Mouse (Mus musculus): Measurements from ENCODE around the gene Smc3. TPM values are rescaled to one million over a fixed set of nuclear protein-coding genes. Genes with fewer than 3 reads are reported as not detected.
"Not testable (repeated sequence)": the region's sequence is repeated elsewhere in the genome, so short reads cannot be mapped to it uniquely, and the experiment has no call there.

Smc3 gene
- total RNA-seq, 2 experiments from 2014 or later: 13.1 to 14.2 TPM

DNA sequence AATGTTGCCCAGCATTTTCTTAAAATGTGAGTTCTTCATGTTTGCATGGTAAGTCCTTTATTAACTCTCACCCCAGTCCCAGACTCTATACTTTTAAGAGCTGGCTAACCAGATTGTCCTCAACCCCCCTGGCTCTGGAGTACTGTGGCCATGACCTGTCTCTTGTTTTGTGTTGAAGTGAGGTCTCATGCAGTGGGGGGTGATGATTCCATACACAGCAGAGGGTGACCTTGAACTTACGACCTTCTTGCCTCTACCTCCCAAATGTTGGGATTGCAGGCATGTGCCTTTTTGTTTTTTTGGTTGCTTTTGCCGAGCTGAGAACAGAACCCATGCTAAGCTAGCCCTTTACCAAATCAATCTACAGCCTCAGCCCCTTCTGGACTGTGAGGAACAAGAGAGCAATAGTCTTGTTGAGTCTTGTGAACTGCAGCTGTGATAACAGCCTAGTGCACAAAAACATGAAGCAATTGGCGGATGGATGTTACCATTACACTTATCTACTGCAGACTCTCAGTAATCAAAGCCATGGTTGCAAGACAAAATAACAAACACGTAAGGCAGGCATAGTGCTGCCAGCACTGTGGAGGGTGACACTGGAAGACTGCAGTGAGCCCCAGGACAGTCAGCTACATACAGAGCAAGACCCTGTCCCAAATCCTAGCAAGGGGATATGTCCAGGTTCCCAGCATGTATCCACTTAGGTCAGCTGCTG lies 24.7 kb upstream of the Smc3 start:
- intact Hi-C loops (cut with DNase I): loop anchor here (5.0 kb wide), 1 partner anchor 43 kb away; no protein-coding TSS in a partner anchor
- no peak for DNase-seq

DNA sequence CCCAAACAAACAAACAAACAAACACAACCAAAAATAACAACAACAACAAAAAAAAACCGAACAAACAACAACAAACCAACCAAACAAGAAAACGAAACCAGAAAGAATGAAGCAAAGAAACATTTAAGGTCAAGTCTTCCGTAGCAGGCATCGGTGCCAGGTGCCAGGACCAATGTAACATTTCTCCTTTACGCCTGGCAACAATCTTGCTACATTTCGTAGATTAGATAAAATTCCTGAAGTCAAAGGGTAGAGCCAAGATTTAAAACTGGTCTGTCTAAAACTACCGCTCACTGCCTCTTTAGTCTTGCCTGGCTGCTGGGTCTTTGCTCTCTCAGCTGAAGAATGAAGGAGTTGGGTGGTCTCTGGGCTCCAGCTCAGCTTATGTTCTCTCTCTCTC lies 24.1 kb upstream of the Smc3 start:
- intact Hi-C loops (cut with DNase I): loop anchor here (5.0 kb wide), 1 partner anchor 44 kb away; no protein-coding TSS in a partner anchor
- no peak for DNase-seq

DNA sequence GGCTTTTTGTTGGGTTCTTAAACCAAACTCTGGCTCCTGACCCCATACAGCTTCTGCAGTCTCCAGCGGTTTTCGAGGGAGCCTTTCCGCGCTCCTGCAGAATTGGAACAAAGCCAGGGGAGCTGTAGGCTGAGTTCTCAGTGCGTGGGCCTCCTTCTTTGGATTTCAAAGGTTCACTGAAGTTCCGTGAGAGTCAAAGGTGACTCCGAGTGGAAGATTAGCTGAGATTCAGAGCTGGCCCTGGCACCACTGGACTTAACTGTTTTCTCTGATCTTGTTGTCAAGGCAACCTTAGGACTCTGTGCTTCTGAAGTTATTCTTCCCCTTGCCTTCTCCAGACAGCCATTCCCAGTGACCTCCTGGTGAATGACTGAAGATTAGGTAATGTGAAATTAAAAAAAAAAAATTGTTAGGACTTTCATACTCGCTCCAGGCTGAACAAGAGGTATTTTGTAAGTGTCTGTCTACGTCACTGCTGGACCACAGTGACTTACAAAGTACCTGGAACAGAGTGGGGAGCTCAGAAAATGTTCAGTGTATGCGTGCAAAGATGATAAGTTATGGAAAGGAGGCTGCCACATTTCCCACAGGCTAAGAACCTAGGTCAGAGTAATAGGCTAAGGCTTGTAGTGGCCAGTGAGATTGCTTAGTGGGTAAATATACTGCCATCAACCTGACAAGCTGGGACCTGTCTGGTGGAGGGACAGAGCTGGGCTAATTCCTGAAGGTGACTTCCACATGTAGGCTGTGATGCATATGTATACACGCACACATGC lies 23.0 kb upstream of the Smc3 start:
- DNase-seq: no peak
- intact Hi-C loops (cut with DNase I): loop anchor here (1.0 to 5.0 kb wide), 2 partner anchors 45 to 181 kb away; no protein-coding TSS in a partner anchor

DNA sequence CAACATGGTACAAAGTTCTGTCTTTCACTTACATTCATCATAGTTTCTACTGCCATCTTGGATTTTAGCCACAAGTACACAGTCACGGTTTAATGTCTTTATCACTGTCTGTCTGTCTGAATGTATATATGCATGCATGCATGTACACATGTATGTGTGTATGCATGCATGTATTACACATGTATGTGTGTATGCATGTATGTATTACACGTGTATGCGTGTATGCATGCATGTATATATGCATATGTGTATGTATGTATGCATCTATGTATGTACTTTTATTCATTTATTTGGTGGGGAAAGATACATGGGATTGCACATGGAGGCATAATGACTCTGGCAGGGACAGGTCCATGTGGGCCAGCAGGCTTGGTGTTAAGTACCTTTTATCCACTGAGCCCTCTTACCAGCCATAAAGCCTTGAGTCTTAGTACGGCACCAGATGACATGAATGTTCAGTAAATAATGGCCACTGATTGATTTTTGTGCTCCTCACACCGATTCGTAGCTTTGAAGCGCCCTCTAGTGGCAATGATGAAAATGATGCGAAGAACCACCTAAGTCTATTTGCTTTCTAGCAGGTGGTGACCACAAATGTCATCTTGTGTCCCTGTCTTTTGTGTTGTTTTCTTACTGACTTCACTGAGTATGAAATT lies 21.5 kb upstream of the Smc3 start:
- peak in 1 of 2 experiments; percentile 23 for DNase-seq
- intact Hi-C loops (cut with DNase I): loop anchor here (2.0 to 5.0 kb wide), 2 partner anchors 46 to 160 kb away; no protein-coding TSS in a partner anchor

DNA sequence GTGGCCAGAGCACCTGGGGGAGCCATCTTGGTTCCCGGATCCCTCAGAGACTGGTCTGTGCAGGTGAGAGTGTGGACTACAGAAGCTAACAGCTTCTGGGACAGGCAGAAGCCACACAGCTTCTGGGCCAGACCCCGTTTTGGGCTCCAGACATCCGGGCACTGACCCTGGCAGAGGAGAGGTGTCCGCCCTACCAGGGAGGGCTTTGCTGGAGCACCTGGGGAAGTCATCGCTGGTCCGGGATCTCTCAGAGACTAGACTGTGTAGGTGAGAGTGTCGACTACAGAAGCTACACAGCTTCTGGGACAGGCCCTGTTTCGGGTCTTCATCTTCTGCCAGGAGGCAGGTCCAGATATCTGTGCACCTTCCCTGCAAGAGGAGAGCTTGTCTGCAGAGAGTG lies 19.9 kb upstream of the Smc3 start:
- not testable (repeated sequence) for DNase-seq
- intact Hi-C loops (cut with DNase I): loop anchor here (1.0 kb wide), 1 partner anchor 185 kb away; no protein-coding TSS in a partner anchor

DNA sequence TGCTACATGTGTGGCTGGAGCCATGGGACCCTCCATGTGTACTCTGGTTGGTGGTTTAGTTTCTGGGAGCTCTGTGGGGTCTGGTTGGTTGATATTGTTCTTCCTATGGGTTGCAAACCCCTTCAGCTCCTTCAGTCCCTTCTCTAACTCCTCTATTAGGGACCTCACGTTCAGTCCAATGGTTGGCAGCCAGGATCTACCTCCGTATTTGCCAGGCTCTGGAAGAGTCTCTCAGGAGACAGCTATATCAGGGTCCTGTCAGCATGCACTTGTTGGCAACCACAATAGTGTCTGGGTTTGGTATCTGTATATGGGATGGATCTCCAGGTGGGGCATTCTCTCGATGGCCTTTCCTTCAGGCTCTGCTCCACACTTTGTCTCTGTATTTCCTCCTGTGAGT lies 12.5 kb upstream of the Smc3 start:
- intact Hi-C loops (cut with DNase I); DNase-seq: not testable (repeated sequence)

DNA sequence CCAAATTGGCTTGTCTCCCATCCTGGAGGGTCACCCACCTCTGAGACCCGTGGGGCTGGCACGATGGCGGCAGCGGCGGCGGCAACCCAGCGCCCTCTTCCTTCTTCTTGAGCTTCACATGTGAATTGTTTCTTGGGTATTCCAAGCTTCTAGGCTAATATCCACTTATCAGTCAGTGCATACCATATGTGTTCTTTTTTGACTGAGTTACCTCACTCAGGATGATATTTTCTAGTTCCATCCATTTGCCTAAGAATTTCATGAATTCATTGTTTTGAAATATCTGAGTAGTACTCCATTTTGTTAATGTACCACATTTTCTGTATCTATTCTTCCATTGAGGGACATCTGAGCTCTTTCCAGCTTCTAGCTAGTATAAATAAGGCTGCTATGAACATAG lies 11.2 kb upstream of the Smc3 start, which contains the start of gene Nutf2-ps1:
Gene Nutf2-ps1, minus strand, starts transcription at position 101 of the 400 bp plus-strand sequence.
- intact Hi-C loops (cut with DNase I); DNase-seq: not testable (repeated sequence)

DNA sequence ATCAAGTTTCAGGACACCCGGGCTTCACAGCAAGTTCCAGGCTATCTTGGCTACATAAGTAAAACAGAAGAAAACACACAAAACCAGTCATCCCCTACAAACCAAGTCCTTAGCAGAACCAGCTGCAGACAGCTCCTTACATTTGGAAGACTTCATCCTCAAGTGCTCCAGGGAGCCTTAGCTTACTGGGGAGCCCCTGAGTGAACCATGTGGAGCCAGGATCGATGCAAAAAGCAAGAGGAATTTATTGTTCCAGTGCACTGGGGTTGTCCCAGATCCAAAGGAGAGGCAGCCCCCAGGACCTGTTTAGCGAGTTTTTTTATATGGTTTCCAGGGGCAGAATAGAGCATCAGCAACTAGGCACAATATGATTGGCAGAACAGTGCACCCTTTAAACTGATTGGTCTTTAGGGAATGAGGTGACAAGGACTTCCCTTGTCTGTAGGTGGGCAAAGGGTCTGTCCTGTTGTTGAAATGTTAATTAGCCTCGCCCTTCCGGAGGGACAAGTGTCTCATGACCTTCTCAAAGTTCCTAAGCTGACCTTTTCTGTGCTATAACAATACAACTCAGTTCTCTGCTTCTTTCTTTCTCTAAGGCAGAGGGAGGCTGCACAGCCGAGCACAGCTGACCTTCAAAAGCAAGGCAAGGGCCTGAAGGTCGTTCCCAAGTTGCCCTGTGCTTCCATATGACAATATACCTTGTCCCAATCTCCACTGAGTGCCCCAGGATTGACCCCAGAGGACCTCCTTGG lies 3.3 kb upstream of the Smc3 start:
- no peak for DNase-seq
- intact Hi-C loops (cut with DNase I): loop anchor here (10.0 kb wide), 1 partner anchor 322 kb away; no protein-coding TSS in a partner anchor

DNA sequence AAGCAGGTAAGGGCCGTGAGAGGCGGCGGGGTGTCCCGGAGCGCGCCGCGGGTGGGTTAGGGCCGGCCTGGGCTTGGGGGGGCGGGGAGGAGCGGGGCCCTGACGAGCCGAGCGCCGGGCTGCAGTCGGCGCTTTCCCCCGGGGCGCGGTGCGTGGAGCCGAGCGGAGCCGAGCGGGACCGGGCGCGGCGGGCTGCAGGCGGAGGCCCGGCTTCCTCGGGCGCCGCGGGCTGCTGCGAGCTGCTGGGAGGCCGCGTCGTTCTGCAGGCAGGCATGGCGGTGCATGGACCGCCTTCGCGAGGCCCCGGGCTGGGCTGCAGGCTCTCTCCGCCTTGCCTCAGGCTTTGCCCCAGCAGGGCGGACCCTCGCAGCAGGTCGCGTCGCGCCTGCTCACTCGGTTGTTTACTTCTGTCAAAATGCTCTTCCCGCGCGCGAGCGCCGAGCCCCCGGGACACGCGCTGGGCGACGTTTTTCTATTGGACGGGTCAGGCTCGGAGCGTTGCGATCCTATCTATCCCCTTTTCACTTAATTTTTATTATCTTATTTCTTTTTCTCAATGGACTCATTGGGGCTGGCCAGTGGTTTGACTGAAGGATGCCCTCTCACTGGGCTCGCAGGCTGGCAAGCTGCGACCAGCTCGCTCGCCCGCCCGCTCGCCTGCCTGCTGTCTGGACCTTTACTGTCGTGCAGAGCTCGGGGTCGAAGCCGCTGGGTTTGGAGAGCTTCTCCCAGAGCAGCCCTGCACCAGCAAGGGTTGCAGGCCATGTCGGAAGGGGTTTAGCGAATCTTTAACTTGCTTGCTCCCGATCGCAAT lies 558 bp downstream of the Smc3 start:
- peak in 1 of 2 experiments; percentile 32 for DNase-seq

DNA sequence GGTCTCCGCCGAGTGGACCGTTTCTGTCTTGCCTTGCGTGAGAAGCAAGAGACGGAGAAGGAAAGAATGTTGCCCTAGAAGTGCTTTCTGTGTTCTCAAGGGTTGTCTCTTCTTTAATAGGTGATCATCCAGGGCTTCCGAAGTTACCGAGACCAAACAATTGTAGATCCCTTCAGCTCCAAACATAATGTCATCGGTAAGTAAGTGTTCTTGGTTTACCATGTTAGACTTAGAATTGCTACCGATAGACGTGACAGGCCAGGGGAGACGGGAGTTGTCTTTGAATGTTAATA lies 1.1 kb downstream of the Smc3 start:
- no peak for DNase-seq
- intact Hi-C loops (cut with DNase I): no loop called here

More for the DNA sequence above, 558 bp downstream of the Smc3 start:
- intact Hi-C loops (cut with DNase I): no loop called here

DNA sequence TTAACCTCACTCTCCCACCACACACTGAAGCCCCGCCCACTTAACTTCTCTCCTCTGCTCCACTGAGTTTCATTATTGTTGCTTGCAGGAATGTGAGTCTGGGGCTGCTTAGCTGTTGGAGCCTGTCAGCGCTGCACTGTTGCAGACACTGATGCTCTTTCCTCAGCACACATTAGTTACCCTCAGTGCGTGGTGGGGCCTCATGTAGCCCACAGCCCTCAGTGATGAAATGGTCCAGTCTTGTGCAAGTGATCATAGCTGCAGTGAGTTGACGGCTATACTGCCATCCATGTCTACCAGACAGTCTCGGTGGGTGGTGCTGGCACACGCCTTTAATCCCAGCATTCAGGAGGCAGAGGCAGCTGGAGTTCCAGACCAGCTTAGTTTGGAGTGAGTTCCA lies 8.7 kb downstream of the Smc3 start:
- DNase-seq: no peak
- intact Hi-C loops (cut with DNase I): no loop called here

DNA sequence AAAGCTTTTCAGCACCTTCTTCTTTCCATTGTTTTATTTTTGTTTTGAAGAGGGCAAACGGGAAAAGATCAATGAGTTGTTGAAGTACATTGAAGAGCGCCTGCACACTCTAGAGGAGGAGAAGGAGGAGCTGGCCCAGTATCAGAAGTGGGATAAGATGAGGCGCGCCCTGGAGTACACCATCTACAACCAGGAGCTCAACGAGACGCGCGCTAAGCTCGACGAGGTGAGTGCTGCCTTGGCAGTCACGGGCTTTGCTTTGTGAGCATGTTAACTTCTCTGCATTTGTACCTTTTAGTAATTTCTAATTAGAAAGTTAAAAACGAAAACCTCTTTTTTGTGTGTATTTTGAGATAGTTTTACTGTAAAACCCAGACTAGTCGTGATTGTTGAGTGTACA lies 21.5 kb downstream of the Smc3 start:
- intact Hi-C loops (cut with DNase I): no loop called here
- no peak for DNase-seq

DNA sequence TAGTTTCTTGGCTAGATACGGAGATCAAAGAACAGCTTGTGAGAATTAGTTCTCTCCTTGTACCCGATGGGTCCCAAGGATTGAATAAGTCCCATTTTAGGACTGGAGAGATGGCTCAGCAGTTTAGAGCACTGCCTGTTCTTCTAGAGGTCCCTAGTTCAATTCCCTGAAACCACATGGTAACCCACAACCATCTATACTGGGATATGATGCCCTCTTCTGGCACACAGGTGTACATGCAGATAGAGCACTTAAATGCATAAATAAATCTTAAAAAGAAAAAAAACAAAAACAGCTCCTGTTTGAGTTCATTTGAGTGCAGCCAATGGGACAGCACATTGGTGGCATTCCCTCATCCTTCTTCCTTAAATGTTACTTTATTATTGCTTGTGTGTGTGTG lies 37.8 kb downstream of the Smc3 start:
- intact Hi-C loops (cut with DNase I): loop anchor here (10.0 kb wide), 1 partner anchor 287 kb away; no protein-coding TSS in a partner anchor
- DNase-seq: no peak

DNA sequence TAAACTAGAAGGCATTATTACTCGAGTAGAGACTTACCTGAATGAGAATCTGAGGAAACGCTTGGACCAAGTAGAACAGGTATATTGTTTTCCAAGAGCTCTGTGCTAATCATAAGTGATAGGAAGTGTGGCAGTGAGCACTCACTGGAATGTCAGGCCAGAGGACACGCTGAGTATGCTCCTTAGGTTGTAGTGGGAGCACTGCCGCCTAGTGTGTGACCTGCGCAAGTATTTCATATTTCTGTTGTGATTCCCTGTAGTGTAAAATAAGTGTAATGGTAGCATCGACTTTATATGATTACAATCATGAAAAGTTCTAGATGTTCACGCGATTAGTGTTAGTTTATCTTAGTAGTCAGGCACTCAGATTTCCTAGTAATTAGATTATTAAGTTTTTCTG lies 38.5 kb downstream of the Smc3 start:
- intact Hi-C loops (cut with DNase I): loop anchor here (10.0 kb wide), 1 partner anchor 286 kb away; no protein-coding TSS in a partner anchor
- DNase-seq: no peak

DNA sequence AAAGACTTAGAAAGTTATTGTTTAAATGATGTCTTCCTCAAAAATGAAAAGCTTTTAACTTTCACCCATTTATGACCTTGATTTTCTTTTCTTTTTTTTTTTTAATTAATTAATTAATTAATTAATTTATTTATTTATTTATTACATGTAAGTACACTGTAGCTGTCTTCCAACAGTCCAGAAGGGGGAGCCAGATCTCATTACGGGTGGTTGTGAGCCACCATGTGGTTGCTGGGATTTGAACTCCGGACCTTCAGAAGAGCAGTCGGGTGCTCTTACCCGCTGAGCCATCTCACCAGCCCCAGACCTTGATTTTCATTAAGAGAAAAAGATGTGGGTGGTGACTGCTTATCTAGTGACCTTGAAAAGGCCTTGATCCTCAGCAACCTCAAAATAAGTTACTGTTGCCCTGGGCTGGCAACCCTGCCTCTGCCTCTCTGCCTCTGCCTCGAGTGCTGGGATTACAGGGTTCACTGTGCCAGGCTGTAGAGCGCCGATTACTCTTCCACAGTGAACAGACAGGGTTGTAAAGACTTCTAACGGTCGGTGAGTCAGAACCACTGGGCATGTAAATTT lies 43.9 kb downstream of the Smc3 start:
- no peak for DNase-seq
- intact Hi-C loops (cut with DNase I): loop anchor here (10.0 kb wide), 1 partner anchor 261 kb away; no protein-coding TSS in a partner anchor

DNA sequence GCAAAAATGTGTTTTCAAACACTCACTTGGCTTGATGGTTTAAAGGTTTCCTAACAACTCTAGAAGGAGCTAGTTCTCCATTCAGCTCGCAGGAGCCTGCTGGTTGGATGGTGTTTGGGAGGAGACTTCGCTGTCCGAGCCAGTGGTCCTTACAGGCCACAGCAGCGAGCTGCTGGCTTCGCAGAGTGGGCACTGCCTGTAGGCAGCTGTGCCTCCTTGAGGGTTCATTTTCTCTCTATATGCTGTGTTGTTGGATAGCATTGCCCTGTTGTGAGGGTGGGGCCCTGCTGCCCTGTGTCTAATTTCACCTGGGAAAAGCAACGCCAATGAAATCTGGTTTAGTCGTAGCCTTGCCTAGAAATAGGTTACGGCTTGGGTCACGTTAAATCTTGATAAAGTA lies 47.1 kb downstream of the Smc3 start:
- DNase-seq: no peak
- intact Hi-C loops (cut with DNase I): loop anchor here (5.0 to 10.0 kb wide), 2 partner anchors 80 to 258 kb away; no protein-coding TSS in a partner anchor

DNA sequence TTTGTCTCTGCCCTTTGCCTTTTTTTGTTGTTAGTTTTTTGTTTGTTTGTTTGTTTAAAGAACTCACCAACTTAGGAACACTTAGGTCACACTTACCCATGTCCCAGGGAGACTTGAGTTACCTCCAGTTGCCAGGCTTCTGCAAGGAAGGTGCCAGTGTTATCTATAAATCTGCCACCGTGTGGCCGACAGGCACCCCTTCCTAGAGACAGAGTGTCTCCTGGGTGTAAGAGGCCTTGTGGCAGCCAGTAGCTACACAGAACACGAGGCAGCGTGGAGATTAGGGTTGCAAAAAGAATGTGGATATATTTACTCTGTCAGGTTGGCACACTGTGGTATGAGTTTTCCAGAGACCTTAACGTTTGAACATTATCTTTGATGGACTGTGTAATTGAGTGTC lies 47.9 kb downstream of the Smc3 start:
- DNase-seq: no peak
- intact Hi-C loops (cut with DNase I): loop anchor here (5.0 to 10.0 kb wide), 2 partner anchors 79 to 257 kb away; no protein-coding TSS in a partner anchor

DNA sequence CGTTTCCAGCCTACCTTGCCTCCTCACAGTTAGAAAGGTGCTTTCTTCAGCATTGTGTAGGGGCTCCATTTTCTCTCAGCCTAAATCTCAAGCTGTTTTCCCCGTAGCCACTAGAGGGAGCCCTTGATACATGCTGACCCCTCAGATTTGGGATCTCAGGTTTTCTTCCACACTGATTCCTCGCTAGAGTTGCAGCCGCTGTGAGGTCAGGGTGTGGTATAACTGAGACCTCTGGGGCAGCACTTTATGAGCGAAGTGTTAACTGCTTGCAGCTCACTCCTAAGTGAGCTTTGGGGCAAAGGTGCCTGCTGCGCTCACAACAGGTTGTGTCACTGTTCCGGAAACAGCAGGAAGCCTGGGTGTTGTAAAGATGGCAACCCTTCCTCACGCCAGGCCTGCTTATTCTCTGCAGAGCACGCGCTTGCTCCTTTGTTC lies 48.6 kb downstream of the Smc3 start:
- peak; percentile 32 to 58 for DNase-seq
- intact Hi-C loops (cut with DNase I): loop anchor here (5.0 to 10.0 kb wide), 2 partner anchors 78 to 256 kb away; no protein-coding TSS in a partner anchor

DNA sequence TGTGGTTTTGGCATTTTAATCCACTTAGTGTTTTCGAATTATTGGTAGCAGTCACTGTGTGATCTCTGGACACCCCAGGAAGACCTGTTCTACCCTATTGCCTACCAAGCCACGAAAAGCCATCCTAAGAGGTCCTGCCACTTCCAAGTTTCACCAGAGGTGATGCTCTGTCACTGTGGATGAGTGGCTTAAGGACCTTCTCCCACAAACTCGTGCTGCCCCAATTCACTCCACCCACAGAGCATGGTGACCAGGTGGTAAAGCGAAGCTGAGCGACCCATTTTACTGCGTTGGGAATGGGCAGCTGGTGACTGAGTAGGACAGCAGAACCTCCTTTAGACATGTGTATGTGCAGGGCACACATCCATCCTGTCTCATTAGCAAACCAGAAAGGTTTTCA lies 49.2 kb downstream of the Smc3 start:
- no peak for DNase-seq
- intact Hi-C loops (cut with DNase I): loop anchor here (5.0 to 10.0 kb wide), 2 partner anchors 78 to 255 kb away; no protein-coding TSS in a partner anchor

Data from gastrocnemius, postnatal 36 days (tissue).